Mouse (Mus musculus) adrenal gland, postnatal 10 days (tissue): ENCODE data around the gene Aldh1l1. TPM values are rescaled to one million over a fixed set of nuclear protein-coding genes. Genes with fewer than 3 reads are reported as not detected.

Source experiments
- DNase-seq: peaks from one replicate; pipeline ENCODE4 v3.0.0; 2021; ENCODE audit warnings: mixed read lengths
- total RNA-seq, 2 experiments: library from RNA; stranded (reverse); gene quantifications; 2 replicates each; pipeline ENCODE4 v1.2.3; 2021

Gene Aldh1l1
- total RNA-seq, 2 experiments from 2014 or later = 51.9 to 95.0 TPM

DNA sequence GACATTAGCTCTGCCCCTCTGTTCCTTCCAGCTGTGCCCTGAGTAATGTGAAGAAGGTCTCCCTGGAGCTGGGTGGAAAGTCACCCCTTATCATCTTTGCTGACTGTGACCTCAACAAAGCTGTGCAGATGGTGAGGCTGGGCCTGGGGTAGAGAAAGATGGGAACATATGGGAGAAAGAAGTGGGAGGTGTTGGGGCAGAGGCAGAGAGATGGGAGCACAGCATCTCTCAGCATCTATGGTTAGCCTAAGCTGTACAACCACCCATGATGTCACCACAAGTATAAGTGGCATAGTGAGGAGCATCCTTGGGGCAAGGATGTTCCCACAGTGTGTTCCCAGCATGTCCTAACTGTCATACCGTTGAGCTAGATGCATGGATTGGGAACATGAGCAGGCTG, 104.5 kb downstream of the Aldh1l1 start:
- DNase-seq = no peak

DNA sequence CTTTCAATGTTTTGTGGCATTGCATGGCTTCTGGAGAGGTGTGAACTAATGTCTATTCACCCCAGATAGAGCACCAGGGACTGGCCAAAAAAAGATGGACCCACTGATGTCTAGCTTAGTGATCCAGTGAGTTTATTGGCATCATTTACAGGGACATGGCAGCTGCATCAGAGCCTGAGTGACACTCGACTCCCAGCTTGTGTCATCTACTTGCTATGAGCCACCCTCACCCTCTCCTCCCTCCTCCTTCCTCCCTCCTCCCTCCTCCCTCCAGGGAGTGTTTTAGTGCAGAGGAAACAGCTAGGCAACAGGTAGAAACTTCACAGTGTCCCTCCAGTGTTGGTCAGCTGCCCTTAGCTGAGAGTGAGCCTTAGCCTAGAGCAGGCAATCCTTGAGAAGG, 108.7 kb downstream of the Aldh1l1 start:
- no peak for DNase-seq

DNA sequence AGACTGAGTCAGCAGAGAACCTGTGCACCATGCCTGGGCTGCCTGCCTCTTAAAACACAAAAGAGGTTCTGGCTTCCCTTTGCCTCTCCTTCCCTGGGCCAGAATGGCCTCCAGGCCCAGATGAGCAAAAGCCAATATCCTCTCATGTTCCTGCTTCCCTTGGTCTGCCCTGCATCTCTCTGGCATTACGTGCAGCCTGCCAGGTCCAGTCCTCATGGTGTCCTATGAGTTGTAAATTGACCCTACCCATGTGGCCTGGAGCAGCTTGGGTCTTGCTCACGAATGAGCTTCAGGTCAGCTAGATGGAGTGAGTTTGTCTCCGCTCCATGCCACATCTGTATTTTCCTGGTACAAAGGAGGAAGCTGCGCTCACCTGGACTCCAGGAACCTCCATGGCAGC, 110.8 kb downstream of the Aldh1l1 start:
- DNase-seq = no peak

DNA sequence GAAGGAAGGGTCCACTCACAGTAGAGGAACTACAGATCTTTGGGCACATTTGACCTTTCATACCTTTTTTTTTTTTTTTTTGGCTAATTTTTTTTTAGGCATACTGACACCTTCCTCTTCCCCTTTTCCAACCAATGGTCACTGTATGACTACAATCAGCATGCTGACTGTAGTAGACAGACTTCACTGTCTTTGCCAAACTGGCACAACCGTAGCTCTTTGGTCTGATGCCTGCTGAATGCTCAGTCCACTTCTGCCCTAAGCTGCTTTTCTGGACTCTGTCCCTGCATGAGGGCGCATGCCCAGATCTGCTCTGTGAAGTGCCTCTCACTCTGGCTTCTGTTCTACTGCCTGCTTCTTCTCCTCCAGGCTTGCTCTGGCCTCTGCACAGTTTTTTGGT, 111.4 kb downstream of the Aldh1l1 start:
- peak; percentile 67 for DNase-seq

DNA sequence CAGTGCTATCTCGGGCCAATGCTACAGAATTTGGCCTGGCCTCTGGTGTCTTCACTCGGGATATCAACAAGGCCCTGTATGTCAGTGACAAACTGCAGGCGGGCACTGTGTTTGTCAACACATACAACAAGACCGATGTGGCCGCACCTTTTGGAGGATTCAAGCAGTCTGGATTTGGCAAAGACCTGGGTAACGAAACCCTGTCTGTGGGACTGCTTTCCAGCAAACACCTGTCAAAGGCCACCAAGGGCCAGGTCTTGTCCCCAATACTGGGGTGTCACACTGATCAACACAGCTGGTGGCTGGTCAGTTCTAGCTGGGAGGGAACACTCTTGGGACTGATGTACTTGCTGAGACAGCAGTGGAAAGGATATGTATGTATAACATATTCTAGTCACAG, 112.0 kb downstream of the Aldh1l1 start:
- DNase-seq = no peak

DNA sequence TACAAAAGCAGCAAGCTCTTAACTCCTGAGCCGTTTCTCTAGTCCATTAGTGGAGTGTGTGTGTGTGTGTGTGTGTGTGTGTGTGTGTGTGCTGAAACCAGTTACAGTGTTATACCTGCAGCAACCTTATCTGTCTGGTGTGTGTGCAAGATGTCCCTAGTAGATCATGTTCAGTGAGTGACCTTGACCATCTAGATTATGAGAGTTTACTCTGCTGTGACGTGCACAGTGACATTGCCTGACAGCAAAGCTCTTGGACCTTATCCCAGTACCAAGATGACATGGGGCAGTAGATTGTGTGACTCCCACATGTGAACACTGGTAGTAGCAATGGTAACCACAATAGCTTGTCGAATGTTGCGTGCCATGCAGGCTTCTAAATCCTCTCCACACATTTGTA, 114.1 kb downstream of the Aldh1l1 start:
- no peak for DNase-seq

DNA sequence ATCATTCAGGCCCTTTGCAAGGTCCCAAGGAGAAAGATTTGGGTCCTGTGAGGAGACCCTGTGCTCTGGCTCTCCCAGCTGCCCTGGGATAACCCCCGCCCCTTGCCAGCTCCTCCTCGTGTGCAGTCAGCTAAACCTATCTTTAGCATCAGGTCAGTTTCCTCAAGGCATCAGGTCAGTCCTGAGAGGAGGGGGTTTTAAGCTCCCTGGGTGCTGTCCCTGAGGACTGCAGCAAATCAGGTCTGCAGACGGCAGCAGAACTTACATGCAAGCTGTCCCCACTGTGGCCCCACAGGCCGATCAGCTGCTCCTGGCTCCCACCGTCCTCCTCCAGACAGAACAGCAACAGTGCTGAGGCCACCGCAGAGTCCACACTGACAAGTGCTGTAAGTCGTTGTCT, 115.5 kb downstream of the Aldh1l1 start:
- no peak for DNase-seq

DNA sequence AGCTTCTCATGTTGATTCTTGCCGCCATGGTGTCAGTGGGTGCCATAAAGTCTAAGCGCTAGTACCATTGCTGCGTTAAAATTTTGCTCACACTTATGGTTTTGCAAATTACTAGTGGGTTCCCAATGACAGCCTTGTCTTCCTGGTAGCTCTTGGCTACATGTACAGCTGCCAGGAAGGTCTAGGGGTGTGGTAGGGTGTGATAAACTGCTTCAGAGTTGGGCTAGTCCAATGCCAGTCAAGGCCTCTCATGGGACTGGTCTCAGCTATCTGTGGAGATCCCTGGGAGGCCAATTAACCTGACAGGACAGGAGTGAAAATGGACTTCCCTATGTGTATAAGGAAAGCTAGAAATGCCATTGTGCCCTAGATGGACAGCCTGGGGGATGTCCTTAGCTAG, 116.1 kb downstream of the Aldh1l1 start:
- DNase-seq = no peak

DNA sequence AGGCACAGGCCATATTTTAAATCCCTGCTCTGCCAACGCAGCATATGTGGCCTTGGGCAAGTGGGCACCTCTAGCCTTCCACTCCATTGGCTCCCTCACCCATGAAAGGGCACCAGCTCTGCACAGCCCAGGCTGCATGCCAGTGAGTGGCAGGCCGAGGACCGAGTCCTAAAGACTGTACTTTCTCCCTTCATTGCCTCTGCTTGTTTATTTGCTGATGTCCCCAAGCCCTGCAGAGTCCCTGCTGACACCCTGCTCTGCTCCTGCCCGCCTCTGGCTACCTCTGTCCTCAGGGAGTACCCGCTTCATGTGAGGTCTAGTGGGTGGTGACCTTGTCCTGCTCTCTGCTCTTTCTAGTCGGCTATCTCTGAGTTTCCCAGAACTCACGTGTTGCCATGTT, 116.9 kb downstream of the Aldh1l1 start:
- DNase-seq = no peak

DNA sequence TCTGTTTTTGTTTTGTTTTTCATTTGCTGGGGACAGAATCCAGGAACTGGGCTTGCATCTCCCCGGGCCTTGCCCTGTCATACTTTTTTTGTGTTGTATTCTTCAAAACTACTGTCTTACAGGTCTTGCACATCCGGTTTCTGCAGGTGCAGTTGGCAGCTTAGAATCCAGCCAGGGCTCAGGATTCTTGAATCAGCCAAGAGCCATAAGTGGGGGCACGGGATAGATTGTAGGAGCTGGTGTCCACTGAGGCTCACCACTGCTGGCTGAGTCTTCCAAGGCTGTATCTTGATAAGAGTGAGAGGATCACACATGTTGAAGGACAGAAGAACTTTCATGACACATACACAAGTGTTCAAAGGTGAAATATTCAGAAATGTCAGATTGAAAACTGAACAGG, 117.9 kb downstream of the Aldh1l1 start:
- no peak for DNase-seq

DNA sequence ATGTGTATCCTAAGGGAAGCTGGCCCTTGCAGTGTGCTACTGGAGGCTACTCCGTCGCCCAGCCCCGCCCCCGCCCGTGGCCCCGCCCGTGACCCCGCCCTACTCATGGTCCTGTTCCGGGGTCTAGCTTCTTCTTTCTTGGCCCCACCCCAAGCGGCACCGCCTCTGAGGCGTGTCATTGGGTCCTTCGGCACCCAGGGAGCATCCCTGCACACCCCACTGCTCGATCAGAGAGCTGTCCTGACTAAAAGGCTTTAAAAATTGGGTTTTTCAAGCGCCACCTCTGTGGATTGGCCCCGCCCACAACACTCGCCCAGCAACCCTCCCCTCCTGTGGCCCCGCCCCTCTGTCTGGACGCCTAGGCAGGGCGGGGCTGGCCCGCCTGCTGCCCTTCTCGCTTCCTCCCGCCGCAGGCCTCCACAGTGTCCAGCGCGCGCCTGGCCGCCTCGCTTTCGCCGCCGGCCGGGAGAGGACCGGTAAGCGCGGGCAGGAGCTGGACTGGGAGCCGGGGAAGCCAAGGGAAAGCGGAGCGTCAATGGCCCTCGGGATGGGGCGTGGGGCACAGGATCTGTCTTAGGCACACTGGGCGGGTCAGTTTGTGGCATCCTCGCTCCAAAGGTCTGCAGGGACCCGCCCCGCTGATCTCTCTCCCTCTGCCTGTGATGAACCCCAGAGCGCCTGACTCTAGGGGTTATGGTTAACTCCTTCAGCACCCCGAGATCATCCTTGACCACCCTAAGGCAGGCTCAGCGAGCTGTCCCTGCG, 118.5 kb downstream of the Aldh1l1 start, which contains the start of gene Slc41a3:
Slc41a3 (plus strand) TSS at position 193 of the 765 bp plus-strand sequence.
- DNase-seq = peak; percentile 95

DNA sequence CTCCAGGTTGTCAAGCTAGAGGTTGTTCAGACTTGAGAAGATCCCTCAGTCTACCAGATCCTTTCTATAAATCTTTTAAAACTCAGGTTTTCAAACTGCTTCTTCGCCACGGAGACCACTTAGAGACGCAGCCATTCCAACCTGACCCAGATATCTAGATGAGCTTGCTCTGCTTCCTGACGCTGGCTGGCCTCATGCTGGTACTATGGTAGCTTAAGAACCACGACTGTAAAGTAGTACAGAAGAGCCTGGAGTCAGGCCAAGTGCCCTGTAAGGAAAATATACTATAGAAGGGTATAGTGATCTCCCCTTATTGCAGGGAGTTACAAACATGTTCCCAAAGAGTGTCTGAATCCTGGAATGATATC, 119.1 kb downstream of the Aldh1l1 start:
- no peak for DNase-seq

DNA sequence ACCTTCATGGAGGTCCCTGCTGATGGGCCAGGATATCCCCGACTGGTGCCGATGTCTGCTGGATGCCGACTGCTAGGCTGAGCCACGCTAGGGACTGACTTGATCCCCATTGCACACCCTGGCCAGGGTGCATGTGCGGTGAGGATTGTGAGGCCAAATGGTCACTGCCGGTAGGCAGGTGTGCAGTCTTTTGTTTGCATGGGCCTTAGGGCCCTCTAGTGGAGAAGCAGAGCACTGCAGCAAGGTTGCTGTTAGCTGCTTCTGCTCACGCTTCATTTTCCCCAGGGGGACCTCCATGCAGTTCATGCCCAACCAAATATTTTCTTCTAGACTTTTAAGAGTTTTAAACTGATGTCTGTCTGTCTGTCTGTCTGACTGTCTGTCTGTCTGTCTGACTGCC, 120.3 kb downstream of the Aldh1l1 start:
- peak; percentile 75 for DNase-seq

DNA sequence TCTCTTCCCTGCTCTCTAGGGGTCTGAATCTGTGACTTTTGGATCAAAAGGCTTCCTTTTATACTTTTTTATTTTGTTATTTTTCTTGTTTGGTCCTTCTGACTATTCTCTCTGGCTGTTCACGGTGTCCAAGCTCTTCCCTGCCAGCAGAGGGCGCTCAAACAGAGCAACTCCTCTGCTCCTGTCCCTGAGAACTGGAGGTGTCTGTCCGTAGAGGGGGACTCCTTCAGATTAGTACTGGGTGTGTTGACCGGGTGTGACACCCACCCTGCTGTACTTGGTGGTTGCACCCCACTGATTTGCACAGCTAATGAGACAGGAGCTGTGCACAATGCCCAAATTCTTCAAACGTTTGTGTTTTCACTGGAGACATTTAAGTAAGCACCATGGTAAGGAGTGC, 121.0 kb downstream of the Aldh1l1 start:
- DNase-seq = peak; percentile 79

DNA sequence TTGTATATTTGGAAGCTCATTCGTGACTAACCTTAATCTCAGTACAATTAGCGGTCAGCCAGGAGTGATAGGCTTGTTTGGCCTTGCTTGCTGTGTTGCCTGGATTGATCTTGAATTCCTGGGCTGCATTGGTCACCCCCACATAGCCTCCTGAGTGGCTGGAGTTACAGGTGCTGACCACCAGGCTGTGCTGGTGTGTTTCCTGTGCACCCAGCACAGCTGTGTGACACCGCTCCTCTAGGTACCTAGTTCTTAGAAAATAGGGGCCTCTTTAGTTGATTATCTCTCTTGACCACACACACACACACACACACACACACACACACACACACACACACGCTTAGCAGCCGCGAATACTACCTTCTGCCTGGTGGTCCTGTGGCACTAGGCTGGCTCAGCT, 122.0 kb downstream of the Aldh1l1 start:
- DNase-seq = peak; percentile 66

DNA sequence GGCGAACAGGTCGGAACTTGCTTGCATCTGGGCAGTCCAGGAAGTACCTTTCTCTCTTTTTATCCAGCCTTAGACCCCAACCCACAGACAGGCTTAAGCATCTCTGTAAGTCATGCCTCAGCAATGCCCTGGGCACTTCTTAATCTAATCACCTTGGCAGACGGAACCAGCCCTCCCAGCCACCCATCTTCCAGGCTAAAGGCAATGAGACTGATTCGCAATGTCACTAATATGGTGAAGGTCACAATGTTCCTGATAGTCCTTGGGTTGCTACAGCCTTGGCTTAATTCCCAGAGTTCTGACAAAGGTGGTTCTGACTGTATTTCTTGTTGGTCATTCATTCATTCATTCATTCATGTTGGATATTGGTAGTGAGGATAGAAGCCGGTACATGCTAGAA, 124.0 kb downstream of the Aldh1l1 start:
- no peak for DNase-seq

DNA sequence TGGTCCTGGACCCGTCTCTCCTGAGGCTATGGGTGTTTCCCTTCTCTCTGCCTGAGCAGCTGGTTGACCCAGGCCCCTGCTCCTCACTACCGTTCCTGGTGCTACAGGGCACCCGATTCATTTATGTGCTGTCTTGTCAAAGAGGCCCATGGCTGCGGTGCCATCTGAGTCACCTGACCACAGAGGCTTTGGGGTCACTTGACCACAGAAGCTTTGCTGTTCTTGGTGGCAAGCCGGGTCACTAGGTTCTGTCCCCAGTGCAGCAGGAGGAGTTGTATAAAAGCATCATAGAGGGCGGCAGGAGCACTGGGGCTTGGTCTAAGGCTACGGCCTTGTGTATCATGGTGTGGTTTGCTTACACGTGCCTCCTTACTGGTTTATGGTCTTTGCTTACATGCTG, 127.0 kb downstream of the Aldh1l1 start:
- no peak for DNase-seq

DNA sequence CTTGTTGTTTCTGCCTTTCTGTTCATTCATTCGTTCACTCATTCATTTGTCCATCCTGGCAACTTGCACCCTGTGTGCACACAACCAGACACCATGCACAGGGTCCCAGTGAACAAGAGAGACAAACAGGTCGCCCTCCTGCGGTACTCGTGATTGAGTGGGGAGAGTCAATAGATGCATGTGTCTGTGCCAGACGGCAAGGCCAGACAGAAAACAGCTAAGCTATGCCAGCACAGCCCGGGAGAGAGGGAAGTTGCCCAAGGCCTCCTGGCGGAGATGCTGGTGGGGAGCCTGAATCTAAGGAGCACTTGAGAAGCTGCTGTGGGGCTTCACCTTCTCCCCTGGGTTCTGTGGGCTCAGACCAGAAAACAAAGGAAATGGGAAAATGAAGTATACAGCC, 129.1 kb downstream of the Aldh1l1 start:
- DNase-seq = peak; percentile 66

DNA sequence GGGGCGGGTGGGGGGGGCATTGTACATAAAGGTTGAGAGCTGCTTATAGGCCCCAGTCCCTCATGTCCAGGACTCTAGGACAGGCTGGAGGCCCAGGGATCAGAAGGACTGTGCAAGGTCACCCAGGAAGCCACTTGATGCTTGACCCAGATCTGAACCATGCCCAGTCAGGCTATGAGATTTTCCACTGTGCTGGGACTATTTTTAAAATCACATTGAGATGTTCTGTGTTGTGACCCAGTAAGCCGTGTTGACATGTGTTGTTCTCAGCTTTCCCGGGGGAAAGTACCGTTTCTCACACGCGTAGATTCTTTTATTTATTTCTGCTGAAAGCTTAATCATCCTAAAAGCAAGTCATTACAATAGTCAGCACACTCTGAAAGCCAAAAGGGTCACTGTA, 129.8 kb downstream of the Aldh1l1 start:
- no peak for DNase-seq

DNA sequence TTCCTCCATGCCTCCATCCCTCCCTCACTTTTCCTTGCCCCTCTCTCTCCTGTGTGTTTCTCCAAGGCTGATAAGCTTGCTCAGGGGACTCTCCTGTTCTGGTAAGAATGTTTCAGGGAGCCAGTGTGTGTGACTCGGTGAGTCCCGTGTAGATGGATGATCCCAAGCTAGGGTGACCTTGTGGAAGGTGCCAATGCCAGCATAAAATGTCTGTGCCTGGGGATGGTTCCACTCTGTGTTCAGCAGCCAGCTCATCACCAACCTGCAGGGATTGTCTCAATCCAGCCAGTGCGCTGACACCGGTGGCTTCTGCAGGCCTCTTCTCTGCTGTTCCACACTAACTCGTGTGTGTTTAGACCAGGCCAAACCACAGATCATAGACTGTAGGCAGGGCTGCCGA, 130.3 kb downstream of the Aldh1l1 start:
- no peak for DNase-seq

DNA sequence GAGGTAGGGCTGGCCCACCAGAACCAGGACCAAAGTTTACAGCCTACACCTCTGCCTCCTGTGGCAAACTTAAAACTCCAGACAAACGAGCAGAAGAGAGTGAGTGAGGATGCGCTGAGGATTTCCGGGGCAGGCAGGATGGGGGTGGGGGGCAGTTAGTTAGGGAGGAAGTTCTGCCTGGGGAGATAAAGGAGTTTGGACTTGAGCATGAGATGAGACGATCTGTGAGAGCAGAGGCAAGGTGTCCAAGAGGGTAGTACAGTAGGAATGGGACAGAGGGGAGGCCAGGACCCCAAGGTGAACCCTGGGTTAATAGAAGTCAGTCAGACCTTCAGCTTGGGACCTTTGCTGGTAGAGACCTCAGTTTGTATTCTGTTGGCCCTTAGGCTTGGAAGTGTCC, 132.0 kb downstream of the Aldh1l1 start:
- no peak for DNase-seq

DNA sequence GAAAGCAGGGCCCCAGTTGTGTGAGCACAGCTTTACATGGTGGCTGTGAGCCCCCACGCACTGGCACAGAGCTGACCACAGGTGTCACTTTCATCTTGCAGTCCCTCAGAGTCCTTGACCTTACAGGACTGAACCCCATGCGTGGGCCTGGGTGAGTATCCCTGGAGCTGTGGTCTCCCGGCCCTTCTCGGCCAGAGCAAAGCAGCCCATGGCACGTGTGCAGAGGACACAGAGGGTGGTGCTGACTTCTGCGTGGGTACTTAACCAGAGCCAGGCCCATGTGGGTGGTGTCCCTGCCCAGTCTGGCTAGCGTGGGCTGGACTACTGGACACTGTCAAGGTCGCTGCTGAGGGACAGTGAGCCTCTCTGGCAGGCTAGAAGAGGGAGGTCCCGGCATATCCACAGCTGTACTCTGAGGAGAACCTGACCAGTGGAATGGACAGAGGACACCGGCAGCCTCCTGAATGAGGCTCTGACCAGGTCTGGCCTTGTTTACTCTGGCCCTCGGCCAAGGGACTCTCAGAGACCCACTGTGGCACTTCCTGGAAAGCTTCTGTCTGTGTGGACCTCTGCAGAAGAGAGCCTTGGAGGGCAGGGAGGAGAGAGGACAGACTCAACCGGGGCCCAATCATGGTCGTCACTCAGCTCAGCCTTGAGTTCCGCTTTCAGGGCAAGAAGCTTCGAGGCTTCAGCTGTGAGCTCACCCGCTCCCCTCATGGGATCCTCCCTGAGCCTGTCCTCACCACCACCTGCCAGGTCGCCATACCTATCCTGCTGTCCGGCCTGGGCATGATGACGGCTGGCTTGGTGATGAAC, 132.8 kb downstream of the Aldh1l1 start:
- peak; percentile 67 for DNase-seq

DNA sequence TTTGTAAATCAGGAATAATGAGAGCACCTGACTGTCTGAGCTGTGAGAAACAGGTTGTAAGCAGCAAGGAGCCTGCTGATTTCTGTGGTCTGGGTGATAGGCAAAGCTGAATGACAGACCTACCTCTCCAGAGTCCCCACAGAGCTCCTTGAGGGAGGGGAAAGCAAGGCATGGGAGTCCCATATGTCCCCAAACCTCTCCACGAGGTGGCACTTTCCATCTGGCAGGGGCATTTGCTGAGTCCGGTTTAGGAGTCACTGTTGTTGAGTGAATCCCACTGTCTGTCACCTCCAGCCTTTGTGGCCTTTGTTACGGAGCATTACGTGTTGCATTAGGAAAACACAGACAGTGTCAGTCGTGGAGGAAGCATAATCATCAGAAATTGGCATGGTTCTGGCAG, 133.7 kb downstream of the Aldh1l1 start:
- DNase-seq = no peak
